Mouse (Mus musculus) olfactory bulb, adult 2 months (tissue): Measurements from ENCODE around the gene Plagl1.

Source experiments
- CTCF ChIP-seq: fragments of 200-500 bp; IDR thresholded peaks from 2 replicates; pipeline ENCODE4 v1.5.1; 2012; ENCODE audit warnings: low read depth, mild to moderate bottlenecking, low read length, moderate library complexity; ENCODE audit not compliant: insufficient read depth
- POLR2A ChIP-seq: fragments of 200-500 bp; IDR thresholded peaks from 2 replicates; pipeline ENCODE4 v1.6.1; 2012; ENCODE audit warnings: mild to moderate bottlenecking, low read depth, low read length, moderate library complexity; ENCODE audit not compliant: insufficient read depth

GRCm38 (mm10) chr10:13150435-13150834 is 90.1 kb downstream of the Plagl1 start:
- TF ChIP-seq CTCF: no peak
- no peak for TF ChIP-seq POLR2A
